Mouse (Mus musculus) stomach, postnatal 0 days (tissue): Measurements from ENCODE around the gene Zfp449. TPM values are rescaled to one million over a fixed set of nuclear protein-coding genes. Genes with fewer than 3 reads are reported as not detected.

ENCODE experiments used
- ATAC-seq: fragments of 200-750 bp; cut with Nextera tagmentation; 2 replicates; pipeline ENCODE4 v1.8.0; 2017; ENCODE audit not compliant: low FRiP score, low TSS enrichment
- DNase-seq: peaks from one replicate; pipeline ENCODE4 v3.0.0-alpha.2; 2016; ENCODE audit warnings: low spot score
- H3K27ac ChIP-seq: fragments of 300-500 bp; sonication (generic); replicated peaks from 2 replicates; pipeline ENCODE4 v1.5.1; 2014; ENCODE audit warnings: mild to moderate bottlenecking, control low read depth
- H3K27me3 ChIP-seq: fragments of 300-500 bp; sonication (generic); 2 replicates; pipeline ENCODE4 v1.6.1; 2014; ENCODE audit warnings: low read length; ENCODE audit not compliant: control insufficient read depth, insufficient read depth
- H3K36me3 ChIP-seq: fragments of 300-500 bp; sonication (generic); 2 replicates; pipeline ENCODE4 v1.6.1; 2014; ENCODE audit warnings: low read length, mixed read lengths; ENCODE audit not compliant: control insufficient read depth, insufficient read depth
- H3K4me1 ChIP-seq: fragments of 300-500 bp; sonication (generic); replicated peaks from 2 replicates; pipeline ENCODE4 v1.6.1; 2014; ENCODE audit warnings: antibody characterized with exemption; ENCODE audit not compliant: control insufficient read depth, insufficient read depth
- H3K4me2 ChIP-seq: fragments of 300-500 bp; sonication (generic); replicated peaks from 2 replicates; pipeline ENCODE4 v1.6.1; 2014; ENCODE audit warnings: low read depth, mild to moderate bottlenecking, control low read depth, moderate library complexity
- H3K4me3 ChIP-seq: fragments of 300-500 bp; sonication (generic); 2 replicates; pipeline ENCODE4 v1.5.1; 2014; ENCODE audit warnings: low read depth, low read length, control low read depth
- H3K9ac ChIP-seq: fragments of 300-500 bp; sonication (generic); 2 replicates; pipeline ENCODE4 v1.6.1; 2014; ENCODE audit warnings: mild to moderate bottlenecking, low read length, control low read depth, mixed read lengths
- H3K9me3 ChIP-seq: fragments of 300-500 bp; sonication (generic); 2 replicates; pipeline ENCODE4 v1.6.1; 2016; ENCODE audit warnings: low read length; ENCODE audit not compliant: control insufficient read depth
- CTCF ChIP-seq: IDR thresholded peaks from 2 replicates; pipeline ENCODE4 v1.5.1; 2016; ENCODE audit warnings: antibody characterized with exemption, low read depth, mild to moderate bottlenecking, moderate library complexity
- EP300 ChIP-seq: optimal IDR thresholded peaks from 2 replicates; pipeline ENCODE3; 2016; ENCODE audit warnings: antibody characterized with exemption
- WGBS: fragments of 180-500 bp; shearing (Covaris S2); extraction: QIAGEN DNeasy Blood & Tissue Kit; methylation state at CpG from one replicate; pipeline ENCODE4 v1.1.7; 2014; 5-methylcytosine and 5-hydroxymethylcytosine counted together
- polyA plus RNA-seq: library from polyadenylated mRNA; unstranded; fragments of >200 nt; fragmentation: Nextera tagmentation; extraction: Ambion mirVana; gene quantifications from 2 replicates; pipeline ENCODE4 v1.2.1, GENCODE M21; 2015

Gene Zfp449
- polyA plus RNA-seq, 1 experiment from 2014 or later: 2.1 TPM

- ATAC-seq: no peak
- no peaks in the 10 kb centered on the region for H3K36me3 ChIP-seq
Observed at GRCm38 (mm10) chrX:56404646-56405045, 58.4 kb downstream of the Zfp449 start.

GRCm38 (mm10) chrX:56405482-56405881 is 59.3 kb downstream of the Zfp449 start:
- no peak for ATAC-seq
- H3K4me2 ChIP-seq: no peak overlapping the region
- 67% methylated on average over 1 of the region's 1 CpGs for WGBS
- no peak overlapping the region for H3K27ac ChIP-seq
- H3K36me3 ChIP-seq: no peaks in the 10 kb centered on the region
- H3K9me3 ChIP-seq: no peaks in the 10 kb centered on the region
- no peaks in the 10 kb centered on the region for H3K4me1 ChIP-seq
- DNase-seq: no peak
- TF ChIP-seq EP300 (no peak), CTCF (no peak)
- no peaks in the 10 kb centered on the region for H3K27me3 ChIP-seq
- H3K4me3 ChIP-seq: no peak overlapping the region
- no peak overlapping the region for H3K9ac ChIP-seq

More at GRCm38 (mm10) chrX:56404646-56405045, 58.4 kb downstream of the Zfp449 start:
- Histone ChIP-seq H3K27me3 (no peaks in the 10 kb centered on the region), H3K4me3 (no peak overlapping the region), H3K27ac (no peak overlapping the region), H3K4me1 (no peaks in the 10 kb centered on the region), H3K9ac (no peak overlapping the region), H3K4me2 (no peak overlapping the region), H3K9me3 (no peaks in the 10 kb centered on the region)
- no peak for DNase-seq
- WGBS: 34% methylated on average over 2 of the region's 2 CpGs
- TF ChIP-seq CTCF (no peak), EP300 (no peak)

GRCm38 (mm10) chrX:56406128-56406527 is 59.9 kb downstream of the Zfp449 start:
- TF ChIP-seq EP300 (no peak), CTCF (no peak)
- no peak for ATAC-seq
- H3K4me1 ChIP-seq: no peaks in the 10 kb centered on the region

More at GRCm38 (mm10) chrX:56406128-56406527, 59.9 kb downstream of the Zfp449 start:
- Histone ChIP-seq H3K9ac (no peak overlapping the region), H3K27ac (no peak overlapping the region), H3K36me3 (no peaks in the 10 kb centered on the region), H3K27me3 (no peaks in the 10 kb centered on the region), H3K9me3 (no peaks in the 10 kb centered on the region), H3K4me2 (no peak overlapping the region), H3K4me3 (no peak overlapping the region)
- no peak for DNase-seq
- 72% methylated on average over 5 of the region's 5 CpGs for WGBS

Other genes with a start within 250 kb of the Zfp449 start
- 1.2 and 2.1 TPM in 2 replicates for gene 3830403N18Rik, start 209.8 kb upstream of the Zfp449 start, polyA plus RNA-seq
- gene Gm773, start 133.5 kb upstream of the Zfp449 start, polyA plus RNA-seq: not detected in 2 replicates
- gene Smim10l2a, start 28.2 kb downstream of the Zfp449 start, polyA plus RNA-seq: 2.1 and 2.5 TPM in 2 replicates
- gene Gm2174, start 101.6 kb downstream of the Zfp449 start, polyA plus RNA-seq: 1.3 and 1.4 TPM in 2 replicates
- gene Ints6l, start 108.5 kb downstream of the Zfp449 start, polyA plus RNA-seq: 14.8 and 17.6 TPM in 2 replicates
- gene Gm10477, start 178.3 kb downstream of the Zfp449 start, polyA plus RNA-seq: not detected in 2 replicates
- gene Gm648, start 203.2 kb downstream of the Zfp449 start, polyA plus RNA-seq: not detected in 2 replicates